In the genomic region with DNA sequence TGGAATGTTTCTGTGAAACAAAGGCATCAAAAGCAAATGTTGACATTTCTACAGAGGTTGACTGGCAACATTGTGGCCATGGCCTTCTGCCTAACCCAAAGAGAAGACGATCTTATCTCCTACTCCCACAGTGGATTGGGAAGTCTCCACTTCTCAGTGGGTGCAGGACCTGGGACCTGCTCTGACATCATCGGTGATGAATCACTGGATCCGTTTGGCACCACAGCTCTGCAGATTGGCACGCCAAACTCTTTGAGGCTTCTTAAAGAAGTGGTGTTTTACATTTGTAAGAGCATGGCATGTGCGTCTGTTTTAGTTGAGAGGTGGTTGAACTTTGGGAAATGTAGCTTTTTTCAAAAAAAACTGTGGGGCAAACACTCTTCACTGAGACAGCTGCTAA, we compare ENCODE assay signal across 7 mouse cellular contexts.
"Had no signal": no experiment of that assay in that cellular context is flagged by ENCODE, and none has a peak within 500 bp of the region (broad histone marks: within the 10 kb centered on the region; RNA-seq: fewer than 3 reads in every experiment).

No protein-coding gene starts in this region.

- DNase-seq: kidney, postnatal 10 days; kidney, postnatal 36 days; layer of hippocampus, postnatal 36 days; liver, postnatal 0 days; lung, embryonic 14.5 days; thymus, adult 18-20 months; thymus, postnatal 36 days had no signal
